Comparison of ENCODE assay signal across 9 mouse cellular contexts in the genomic region with DNA sequence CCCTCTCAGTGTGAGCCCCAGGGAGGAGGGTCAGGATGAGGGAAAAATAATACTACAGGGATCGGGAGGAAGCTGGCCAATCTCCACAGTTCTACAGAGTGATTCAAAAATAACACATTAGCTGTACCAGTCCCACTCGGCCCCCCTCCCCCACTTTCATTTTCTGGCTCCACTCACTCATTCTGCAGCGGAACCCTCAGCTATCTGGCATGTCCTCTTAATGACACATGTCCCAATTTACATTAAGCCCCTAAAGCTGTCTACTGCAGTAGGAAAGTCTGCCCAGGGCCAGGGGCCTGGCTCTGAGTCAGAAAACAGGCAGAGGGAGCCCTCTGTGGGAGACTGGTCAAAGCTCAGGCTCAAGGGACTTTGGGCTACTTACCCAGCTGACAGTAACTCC. TPM values are rescaled to one million over a fixed set of nuclear protein-coding genes. Genes with fewer than 3 reads are reported as not detected.
A peak's percentile ranks its signal among the peaks of the same experiment; 100 is the strongest.
DNase-seq lines count a peak whose midpoint lies in the region; ATAC-seq and TF ChIP-seq lines count a peak whose summit lies in the region.
"Had no signal": no experiment of that assay in that cellular context is flagged by ENCODE, and none has a peak within 500 bp of the region (broad histone marks: within the 10 kb centered on the region; RNA-seq: fewer than 3 reads in every experiment).

No protein-coding gene starts in this region.

- peak; percentile 16 for ATAC-seq in forebrain, postnatal 0 days
- ATAC-seq in hindbrain, embryonic 12.5 days (ENCODE audit: low FRiP score) = peak; percentile 47
- ATAC-seq in midbrain, embryonic 15.5 days (replicated peaks) = peak; percentile 29; the same call in 1 of the 2 replicates
- ATAC-seq in megakaryocyte, adult 5-6 weeks (ENCODE audit: poor library complexity, severe bottlenecking) = no peak

- H3K36me3 ChIP-seq in forebrain, postnatal 0 days (ENCODE audit: insufficient read depth) = no peaks in the 10 kb centered on the region
- H3K36me3 ChIP-seq in hindbrain, embryonic 12.5 days = no peaks in the 10 kb centered on the region
- H3K36me3 ChIP-seq in midbrain, embryonic 15.5 days (replicated peaks) = no peaks in the 10 kb centered on the region

- H3K9me3 ChIP-seq in forebrain, postnatal 0 days (ENCODE audit: low read length) = no peaks in the 10 kb centered on the region
- H3K9me3 ChIP-seq in hindbrain, embryonic 12.5 days (replicated peaks) = no peaks in the 10 kb centered on the region
- H3K9me3 ChIP-seq in midbrain, embryonic 15.5 days = no peaks in the 10 kb centered on the region

- H3K4me3 ChIP-seq in forebrain, postnatal 0 days (ENCODE audit: low read depth, low read length) = no peak overlapping the region
- H3K4me3 ChIP-seq in hindbrain, embryonic 12.5 days = no peak overlapping the region
- peak overlapping the region; percentile 6; the same call in 1 of the 2 replicates for H3K4me3 ChIP-seq in midbrain, embryonic 15.5 days

- WGBS in forebrain, postnatal 0 days = 2% methylated on average over 3 of the region's 3 CpGs
- 16% methylated on average over 3 of the region's 3 CpGs for WGBS in hindbrain, embryonic 12.5 days
- 1% methylated on average over 3 of the region's 3 CpGs for WGBS in midbrain, embryonic 15.5 days

- H3K27me3 ChIP-seq in forebrain, postnatal 0 days (ENCODE audit: insufficient read depth, low read length) = no peaks in the 10 kb centered on the region
- no peaks in the 10 kb centered on the region for H3K27me3 ChIP-seq in hindbrain, embryonic 12.5 days
- H3K27me3 ChIP-seq in midbrain, embryonic 15.5 days (replicated peaks) = no peaks in the 10 kb centered on the region

- peak overlapping the region; percentile 38 for H3K4me2 ChIP-seq in forebrain, postnatal 0 days (ENCODE audit: low read depth)
- peak overlapping the region; percentile 34 for H3K4me2 ChIP-seq in hindbrain, embryonic 12.5 days (replicated peaks)
- H3K4me2 ChIP-seq in midbrain, embryonic 15.5 days = peak overlapping the region; percentile 37

- peaks cover 45% of the 10 kb centered on the region for H3K4me1 ChIP-seq in forebrain, postnatal 0 days (ENCODE audit: insufficient read depth)
- H3K4me1 ChIP-seq in hindbrain, embryonic 12.5 days = peaks cover 70% of the 10 kb centered on the region
- peaks cover 78% of the 10 kb centered on the region for H3K4me1 ChIP-seq in midbrain, embryonic 15.5 days

- peak; percentile 36; the same call in 1 of the 2 replicates for TF ChIP-seq CTCF in forebrain, postnatal 0 days (IDR thresholded peaks at IDR 0.05; ENCODE audit: low read depth)

- peak overlapping the region; percentile 62 for H3K27ac ChIP-seq in forebrain, postnatal 0 days (ENCODE audit: low read depth, low read length)
- peak overlapping the region; percentile 81 for H3K27ac ChIP-seq in hindbrain, embryonic 12.5 days
- H3K27ac ChIP-seq in midbrain, embryonic 15.5 days = peak overlapping the region; percentile 59
- H3K27ac ChIP-seq: macrophage had no signal

- no peak overlapping the region for H3K9ac ChIP-seq in forebrain, postnatal 0 days
- H3K9ac ChIP-seq in hindbrain, embryonic 12.5 days = no peak overlapping the region; the same call in 1 of the 2 replicates
- 0 out of 2 replicates have a peak overlapping the region, but pooled peaks have one; percentile 13 for H3K9ac ChIP-seq in midbrain, embryonic 15.5 days

- peak; percentile 72 for DNase-seq in Muller cell, postnatal 12 days (ENCODE audit: inconsistent ontology term)
- peak; percentile 27 for DNase-seq in cerebellum, adult 11-12 months
- DNase-seq in forebrain, postnatal 0 days = peak; percentile 60
- peak; percentile 46 for DNase-seq in layer of hippocampus, adult 9-10 months (ENCODE audit: low spot score)
- DNase-seq in thymus, postnatal 4 days = no peak

RNA-seq across cellular contexts. Expression of gene Cfap20, which starts 4.7 kb away (rescaled TPM):
- 88.8 and 94.2 TPM in 2 replicates for total RNA-seq in forebrain, postnatal 0 days (2014; rRNA removed)
- polyA plus RNA-seq in forebrain, postnatal 0 days (2015; fragmentation: Nextera tagmentation; extraction: Ambion mirVana) = 106 and 125 TPM in 2 replicates
- polyA plus RNA-seq in hindbrain, embryonic 12.5 days (2016; fragmentation: Nextera tagmentation; extraction: Ambion mirVana) = 124 and 130 TPM in 2 replicates
- polyA plus RNA-seq in midbrain, embryonic 15.5 days (2015; fragmentation: Nextera tagmentation; extraction: Ambion mirVana) = 120 and 121 TPM in 2 replicates
- total RNA-seq in megakaryocyte, adult 5-6 weeks (2015) = 45.0 and 53.8 TPM in 2 replicates
- total RNA-seq in megakaryocyte, adult 5-6 weeks (2017) = 28.4 and 34.7 TPM in 2 replicates

RNA-seq across cellular contexts. Expression of gene Csnk2a2, which starts 59.9 kb away (rescaled TPM):
- total RNA-seq in forebrain, postnatal 0 days (2014; rRNA removed) = 26.7 TPM in 2 replicates
- polyA plus RNA-seq in forebrain, postnatal 0 days (2015; fragmentation: Nextera tagmentation; extraction: Ambion mirVana) = 7.7 and 9.9 TPM in 2 replicates
- 10.0 and 12.9 TPM in 2 replicates for polyA plus RNA-seq in hindbrain, embryonic 12.5 days (2016; fragmentation: Nextera tagmentation; extraction: Ambion mirVana)
- 9.8 and 10.2 TPM in 2 replicates for polyA plus RNA-seq in midbrain, embryonic 15.5 days (2015; fragmentation: Nextera tagmentation; extraction: Ambion mirVana)
- total RNA-seq in megakaryocyte, adult 5-6 weeks (2015) = 83.3 and 88.4 TPM in 2 replicates
- total RNA-seq in megakaryocyte, adult 5-6 weeks (2017) = 20.0 and 25.7 TPM in 2 replicates
